Mouse (Mus musculus) ES-E14 (cell line): Measurements from ENCODE around the gene Tap1. TPM values are rescaled to one million over a fixed set of nuclear protein-coding genes. Genes with fewer than 3 reads are reported as not detected.

Experiments
- DNase-seq: peaks from one replicate; pipeline ENCODE4 v3.0.0-alpha.2; 2013; ENCODE audit warnings: low read depth, low spot score
- H3K27ac ChIP-seq: 2 replicates; pipeline ENCODE4 v1.5.1; 2012; ENCODE audit warnings: low read depth, mild to moderate bottlenecking, low read length, moderate library complexity, mixed read lengths; ENCODE audit not compliant: poor library complexity, insufficient read depth, severe bottlenecking
- H3K36me3 ChIP-seq: 2 replicates; pipeline ENCODE4 v1.6.1; 2012; ENCODE audit warnings: mild to moderate bottlenecking, low read length, moderate library complexity, mixed read lengths; ENCODE audit not compliant: control insufficient read depth, poor library complexity, insufficient read depth, severe bottlenecking
- H3K4me1 ChIP-seq, 2 experiments: fragments of 150-350 bp in 1 of 2; sonication (generic) in 1 of 2; 2 replicates each; pipeline ENCODE4 v1.6.1; 2012; ENCODE audit warnings: low read length in 2 of 2, mild to moderate bottlenecking in 1 of 2, mixed read lengths in 1 of 2; ENCODE audit not compliant: control insufficient read depth in 2 of 2, insufficient read depth in 2 of 2, poor library complexity in 1 of 2
- H3K4me3 ChIP-seq, 2 experiments: fragments of 150-350 bp in 1 of 2; sonication (generic) in 1 of 2; 2 replicates each; pipeline ENCODE4 v1.5.1; 2012; ENCODE audit warnings: low read length in 2 of 2, low read depth in 1 of 2, mild to moderate bottlenecking in 1 of 2, mixed read lengths in 1 of 2; ENCODE audit not compliant: insufficient read depth in 1 of 2, poor library complexity in 1 of 2, severe bottlenecking in 1 of 2
- H3K9ac ChIP-seq: 2 replicates; pipeline ENCODE4 v1.6.1; 2012; ENCODE audit warnings: low read depth, mild to moderate bottlenecking, low read length, mixed read lengths; ENCODE audit not compliant: poor library complexity, insufficient read depth, severe bottlenecking
- H3K9me3 ChIP-seq: fragments of 150-350 bp; sonication (generic); 2 replicates; pipeline ENCODE4 v1.6.1; 2012; ENCODE audit warnings: low read depth, mild to moderate bottlenecking, low read length; ENCODE audit not compliant: control insufficient read depth, insufficient read depth
- CHD2 ChIP-seq: IDR thresholded peaks from 2 replicates; pipeline ENCODE4 v1.6.1; 2014; ENCODE audit warnings: mild to moderate bottlenecking, low read depth, low read length, inconsistent platforms
- HCFC1 ChIP-seq: IDR thresholded peaks from 2 replicates; pipeline ENCODE4 v1.6.1; 2012; ENCODE audit warnings: low read length, inconsistent platforms, borderline replicate concordance; ENCODE audit not compliant: insufficient read depth
- MAFK ChIP-seq: IDR thresholded peaks from 2 replicates; pipeline ENCODE4 v1.6.1; 2014; ENCODE audit warnings: mild to moderate bottlenecking, low read depth, low read length, inconsistent platforms; ENCODE audit not compliant: insufficient read depth
- ZC3H11A ChIP-seq: IDR thresholded peaks from 2 replicates; pipeline ENCODE4 v1.6.1; 2012; ENCODE audit warnings: low read depth, mild to moderate bottlenecking, inconsistent platforms, low read length, borderline replicate concordance
- ZNF384 ChIP-seq: IDR thresholded peaks from 2 replicates; pipeline ENCODE4 v1.6.1; 2012; ENCODE audit warnings: low read depth, low read length, inconsistent platforms
- in situ Hi-C, 2 experiments: fragments of 600-800 bp; cut with MboI; formaldehyde crosslinking; loops; one replicate each; pipeline ENCODE4 v1.15.1; 2025; ENCODE audit warnings: low sequenced_read_pairs in 2 of 2, inconsistent platforms in 1 of 2; ENCODE audit not compliant: unreplicated experiment in 2 of 2
- total RNA-seq: library from RNA; depleted of rRNA; stranded (reverse); fragments of 300-350 nt; gene quantifications from 2 replicates; pipeline ENCODE4 v1.2.3, GENCODE M21; 2012; rRNA removed

Tap1 gene
- total RNA-seq, result 13.9 and 23.1 TPM in 2 replicates

- TF ChIP-seq CHD2, result peak; percentile 86
- TF ChIP-seq HCFC1, result no peak
- no peak for TF ChIP-seq ZNF384
- H3K27ac ChIP-seq, result no peak within 1 kb of the TSS
- H3K9ac ChIP-seq, result peak within 1 kb of the TSS; percentile 54
- peak within 1 kb of the TSS; percentile 66 to 88 for H3K4me3 ChIP-seq
- H3K36me3 ChIP-seq, result no peaks in the 10 kb centered on the region
- H3K9me3 ChIP-seq, result no peaks in the 10 kb centered on the region
- DNase-seq, result peak; percentile 96
- in situ Hi-C loops, result no loop called here
- peaks cover 0 to 3% of the 10 kb centered on the region in 2 experiments; a peak in 1 of 4 replicates for H3K4me1 ChIP-seq
Observed at GRCm38 (mm10) chr17:34187261-34187916, at the start of gene Tap1, which contains the start of gene Psmb9. Gene Tap1, plus strand, starts transcription at chr17:34187553. Gene Psmb9, minus strand, starts transcription at chr17:34187764.

- no peak for DNase-seq
- TF ChIP-seq ZC3H11A (no peak), ZNF384 (no peak), MAFK (no peak), CHD2 (no peak), HCFC1 (no peak)
- H3K4me1 ChIP-seq, result peaks cover 2 to 4% of the 10 kb centered on the region in 2 experiments; a peak in 1 of 4 replicates
- no peak overlapping the region for H3K9ac ChIP-seq
- no peaks in the 10 kb centered on the region for H3K9me3 ChIP-seq
- H3K4me3 ChIP-seq, result no peak overlapping the region
- H3K27ac ChIP-seq, result no peak overlapping the region
- in situ Hi-C loops, result no loop called here
- H3K36me3 ChIP-seq, result no peaks in the 10 kb centered on the region
Observed at GRCm38 (mm10) chr17:34137601-34138000, 49.8 kb upstream of the Tap1 start.

GRCm38 (mm10) chr17:34138655-34139054 is 48.7 kb upstream of the Tap1 start:
- TF ChIP-seq MAFK, result no peak
- no peak for TF ChIP-seq CHD2
- no peak for TF ChIP-seq ZC3H11A
- no peak for TF ChIP-seq HCFC1
- no peak for TF ChIP-seq ZNF384
- no peak for DNase-seq
- Histone ChIP-seq H3K4me1 (peaks cover 2 to 4% of the 10 kb centered on the region in 2 experiments; a peak in 1 of 4 replicates), H3K9ac (no peak overlapping the region), H3K27ac (no peak overlapping the region), H3K4me3 (no peak overlapping the region), H3K9me3 (no peaks in the 10 kb centered on the region), H3K36me3 (no peaks in the 10 kb centered on the region)
- in situ Hi-C loops, result no loop called here

GRCm38 (mm10) chr17:34139416-34139815 is 47.9 kb upstream of the Tap1 start:
- no peak for DNase-seq
- Histone ChIP-seq H3K36me3 (no peaks in the 10 kb centered on the region), H3K27ac (no peak overlapping the region), H3K4me1 (peaks cover 2 to 4% of the 10 kb centered on the region in 2 experiments; a peak in 1 of 4 replicates), H3K4me3 (peak overlapping the region; percentile 36 to 41; a peak in 3 of 4 replicates), H3K9me3 (no peaks in the 10 kb centered on the region), H3K9ac (peak overlapping the region; percentile 59; the same call in 1 of the 2 replicates)
- in situ Hi-C loops, result no loop called here
- TF ChIP-seq CHD2, result no peak
- no peak for TF ChIP-seq ZC3H11A
- no peak for TF ChIP-seq HCFC1
- TF ChIP-seq MAFK, result no peak
- no peak for TF ChIP-seq ZNF384

GRCm38 (mm10) chr17:34140240-34140639 is 47.1 kb upstream of the Tap1 start:
- Histone ChIP-seq H3K4me3 (no peak overlapping the region), H3K36me3 (no peaks in the 10 kb centered on the region), H3K9ac (no peak overlapping the region), H3K9me3 (no peaks in the 10 kb centered on the region), H3K4me1 (peaks cover 2 to 4% of the 10 kb centered on the region in 2 experiments; a peak in 1 of 4 replicates), H3K27ac (no peak overlapping the region)
- in situ Hi-C loops, result no loop called here
- DNase-seq, result no peak
- TF ChIP-seq HCFC1 (no peak), ZNF384 (no peak), CHD2 (no peak), ZC3H11A (no peak), MAFK (no peak)
